Mouse (Mus musculus): Measurements from ENCODE around the gene Gng3. TPM values are rescaled to one million over a fixed set of nuclear protein-coding genes. Genes with fewer than 3 reads are reported as not detected.
"Not testable (repeated sequence)": the region's sequence is repeated elsewhere in the genome, so short reads cannot be mapped to it uniquely, and the experiment has no call there.

Gene Gng3
- polyA plus RNA-seq, 1 experiment from 2014 or later: 0.23 TPM

- DNase-seq: peak; percentile 55
- peak; percentile 9; the same call in 1 of the 2 replicates for ATAC-seq
- TF ChIP-seq EP300 (IDR thresholded peaks at IDR 0.05; ENCODE audit: low read depth): no peak
- TF ChIP-seq CTCF (IDR thresholded peaks at IDR 0.05; ENCODE audit: low read depth): no peak
Observed at GRCm38 (mm10) chr19:8838041-8838730, 808 bp downstream of the Gng3 start.

DNA sequence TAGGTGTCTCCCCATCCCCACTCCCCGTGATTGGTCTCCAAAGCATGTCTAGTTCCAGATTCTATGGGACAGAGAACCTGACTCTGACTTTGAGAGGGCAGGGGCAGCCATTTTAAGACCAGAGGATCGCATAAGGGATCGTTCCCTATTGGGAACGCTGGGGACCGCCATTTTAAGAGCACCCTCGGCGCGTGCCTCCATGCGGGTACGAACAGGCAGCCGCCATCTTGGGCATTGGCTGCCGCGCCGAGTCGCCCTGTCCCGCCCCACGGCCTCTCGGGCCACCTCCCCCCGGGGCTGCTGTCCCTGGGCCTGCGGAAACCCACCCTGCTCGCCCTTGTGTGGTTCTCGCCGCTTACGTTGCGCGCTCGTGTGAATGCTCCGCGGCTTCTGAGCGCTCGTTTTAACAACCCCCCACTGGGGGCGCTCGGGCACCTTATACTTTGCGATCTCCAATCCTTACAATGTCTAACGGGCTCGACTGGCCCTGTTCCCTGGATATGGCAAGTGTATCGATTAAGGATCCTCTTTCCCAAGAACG lies 1.7 kb downstream of the Gng3 start, which contains the start of gene Bscl2:
TSS of gene Bscl2 (plus strand) at position 217 of the 541 bp plus-strand sequence.
- H3K9me3 ChIP-seq (ENCODE audit: low read length): no peaks in the 10 kb centered on the region
- H3K4me1 ChIP-seq (ENCODE audit: insufficient read depth): peaks cover 32% of the 10 kb centered on the region
- peaks cover 29% of the 10 kb centered on the region for H3K36me3 ChIP-seq (replicated peaks; ENCODE audit: insufficient read depth, low read length)
- no peaks in the 10 kb centered on the region for H3K27me3 ChIP-seq (ENCODE audit: insufficient read depth, low read length)
- peak within 1 kb of the TSS; percentile 63 for H3K4me3 ChIP-seq (ENCODE audit: low read depth, low read length)
- DNase-seq: peak; percentile 86
- peak within 1 kb of the TSS; percentile 77 for H3K9ac ChIP-seq (replicated peaks)
- 1% methylated on average over 38 of the region's 38 CpGs for WGBS (ENCODE audit: insufficient replicate concordance)
- peak; percentile 84 for ATAC-seq
- H3K4me2 ChIP-seq (ENCODE audit: low read depth, low read length): peak within 1 kb of the TSS; percentile 97
- peak within 1 kb of the TSS; percentile 91 for H3K27ac ChIP-seq (ENCODE audit: low read depth)
- TF ChIP-seq CTCF (IDR thresholded peaks at IDR 0.05; ENCODE audit: low read depth) (peak; percentile 70), EP300 (IDR thresholded peaks at IDR 0.05; ENCODE audit: low read depth) (no peak; the same call in 1 of the 2 replicates)

More at GRCm38 (mm10) chr19:8838041-8838730, 808 bp downstream of the Gng3 start:
- Histone ChIP-seq H3K9ac (replicated peaks) (peak overlapping the region; percentile 77), H3K36me3 (replicated peaks; ENCODE audit: insufficient read depth, low read length) (peaks cover 24% of the 10 kb centered on the region), H3K4me2 (ENCODE audit: low read depth, low read length) (peak overlapping the region; percentile 97), H3K27me3 (ENCODE audit: insufficient read depth, low read length) (no peaks in the 10 kb centered on the region), H3K9me3 (ENCODE audit: low read length) (no peaks in the 10 kb centered on the region), H3K27ac (ENCODE audit: low read depth) (peak overlapping the region; percentile 91), H3K4me1 (ENCODE audit: insufficient read depth) (peaks cover 32% of the 10 kb centered on the region), H3K4me3 (ENCODE audit: low read depth, low read length) (peak overlapping the region; percentile 63)
- WGBS (ENCODE audit: insufficient replicate concordance): 25% methylated on average over 15 of the region's 15 CpGs

GRCm38 (mm10) chr19:8836327-8836726 lies 2.7 kb downstream of the Gng3 start:
- not testable (repeated sequence) for H3K9ac ChIP-seq (replicated peaks); H3K4me3 ChIP-seq (ENCODE audit: low read depth, low read length); DNase-seq; ATAC-seq; H3K27me3 ChIP-seq (ENCODE audit: insufficient read depth, low read length); H3K4me2 ChIP-seq (ENCODE audit: low read depth, low read length); H3K9me3 ChIP-seq (ENCODE audit: low read length); H3K27ac ChIP-seq (ENCODE audit: low read depth)
- peaks cover 32% of the 10 kb centered on the region for H3K4me1 ChIP-seq (ENCODE audit: insufficient read depth)
- 95% methylated on average over 10 of the region's 10 CpGs for WGBS (ENCODE audit: insufficient replicate concordance)
- H3K36me3 ChIP-seq (replicated peaks; ENCODE audit: insufficient read depth, low read length): peaks cover 39% of the 10 kb centered on the region

- peaks cover 4% of the 10 kb centered on the region for H3K4me1 ChIP-seq (ENCODE audit: insufficient read depth)
- no peaks in the 10 kb centered on the region for H3K9me3 ChIP-seq (ENCODE audit: low read length)
- H3K4me3 ChIP-seq (ENCODE audit: low read depth, low read length): no peak overlapping the region
- no peak overlapping the region for H3K4me2 ChIP-seq (ENCODE audit: low read depth, low read length)
- no peak overlapping the region for H3K9ac ChIP-seq (replicated peaks)
- TF ChIP-seq EP300 (IDR thresholded peaks at IDR 0.05; ENCODE audit: low read depth): no peak
- WGBS (ENCODE audit: insufficient replicate concordance): 87% methylated on average over 4 of the region's 4 CpGs
- peaks cover 72% of the 10 kb centered on the region for H3K36me3 ChIP-seq (replicated peaks; ENCODE audit: insufficient read depth, low read length)
- no peak overlapping the region for H3K27ac ChIP-seq (ENCODE audit: low read depth)
- H3K27me3 ChIP-seq (ENCODE audit: insufficient read depth, low read length): no peaks in the 10 kb centered on the region
- ATAC-seq (no peak), DNase-seq (no peak)
Observed at GRCm38 (mm10) chr19:8832971-8833370, 6.0 kb downstream of the Gng3 start.

GRCm38 (mm10) chr19:8831262-8831661 lies 7.7 kb downstream of the Gng3 start:
- Histone ChIP-seq H3K4me1 (ENCODE audit: insufficient read depth) (no peaks in the 10 kb centered on the region), H3K4me2 (ENCODE audit: low read depth, low read length) (no peak overlapping the region), H3K27ac (ENCODE audit: low read depth) (no peak overlapping the region), H3K9ac (replicated peaks) (no peak overlapping the region), H3K27me3 (ENCODE audit: insufficient read depth, low read length) (no peaks in the 10 kb centered on the region), H3K9me3 (ENCODE audit: low read length) (no peaks in the 10 kb centered on the region), H3K36me3 (replicated peaks; ENCODE audit: insufficient read depth, low read length) (peaks cover 89% of the 10 kb centered on the region), H3K4me3 (ENCODE audit: low read depth, low read length) (no peak overlapping the region)
- ATAC-seq: no peak
- no peak for TF ChIP-seq EP300 (IDR thresholded peaks at IDR 0.05; ENCODE audit: low read depth)
- peak; percentile 16 for TF ChIP-seq CTCF (IDR thresholded peaks at IDR 0.05; ENCODE audit: low read depth)
- no peak for DNase-seq
- WGBS (ENCODE audit: insufficient replicate concordance): 86% methylated on average over 11 of the region's 11 CpGs

DNA sequence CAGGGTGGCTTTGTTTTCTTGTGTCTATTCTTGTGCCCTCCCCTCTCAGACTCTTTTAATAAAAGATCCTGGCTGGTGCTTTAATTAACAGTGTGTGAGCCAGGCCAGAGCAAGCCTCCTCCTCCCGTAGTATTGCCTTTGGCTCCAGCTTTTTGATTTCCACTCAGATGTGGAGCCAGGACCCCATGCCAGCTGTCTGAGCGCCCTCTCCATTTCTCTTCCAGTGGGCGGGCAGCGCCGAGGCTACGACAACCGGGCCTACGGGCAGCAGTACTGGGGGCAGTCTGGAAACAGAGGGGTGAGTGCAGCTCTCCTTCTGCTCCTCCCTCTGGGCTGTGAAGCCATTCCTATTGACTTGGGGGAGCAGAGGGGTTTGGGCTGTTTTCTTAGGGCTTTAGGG lies 8.3 kb downstream of the Gng3 start:
- WGBS (ENCODE audit: insufficient replicate concordance): 95% methylated on average over 8 of the region's 8 CpGs
- ATAC-seq: no peak
- H3K27ac ChIP-seq (ENCODE audit: low read depth): no peak overlapping the region

More for the DNA sequence above, 8.3 kb downstream of the Gng3 start:
- peaks cover 92% of the 10 kb centered on the region for H3K36me3 ChIP-seq (replicated peaks; ENCODE audit: insufficient read depth, low read length)
- no peaks in the 10 kb centered on the region for H3K27me3 ChIP-seq (ENCODE audit: insufficient read depth, low read length)
- no peak overlapping the region for H3K4me2 ChIP-seq (ENCODE audit: low read depth, low read length)
- no peak for TF ChIP-seq EP300 (IDR thresholded peaks at IDR 0.05; ENCODE audit: low read depth)
- TF ChIP-seq CTCF (IDR thresholded peaks at IDR 0.05; ENCODE audit: low read depth): no peak
- no peaks in the 10 kb centered on the region for H3K9me3 ChIP-seq (ENCODE audit: low read length)
- H3K9ac ChIP-seq (replicated peaks): no peak overlapping the region; the same call in 1 of the 2 replicates
- no peak overlapping the region for H3K4me3 ChIP-seq (ENCODE audit: low read depth, low read length)
- H3K4me1 ChIP-seq (ENCODE audit: insufficient read depth): no peaks in the 10 kb centered on the region
- DNase-seq: no peak

Data from liver, postnatal 0 days (tissue).